Mouse (Mus musculus) ES-E14 (cell line): Measurements from ENCODE around the gene Agap2. TPM values are rescaled to one million over a fixed set of nuclear protein-coding genes. Genes with fewer than 3 reads are reported as not detected.

Source experiments
- DNase-seq: peaks from one replicate; pipeline ENCODE4 v3.0.0-alpha.2; 2013; ENCODE audit warnings: low read depth, low spot score
- H3K27ac ChIP-seq: 2 replicates; pipeline ENCODE4 v1.5.1; 2012; ENCODE audit warnings: low read depth, mild to moderate bottlenecking, low read length, moderate library complexity, mixed read lengths; ENCODE audit not compliant: poor library complexity, insufficient read depth, severe bottlenecking
- H3K36me3 ChIP-seq: 2 replicates; pipeline ENCODE4 v1.6.1; 2012; ENCODE audit warnings: mild to moderate bottlenecking, low read length, moderate library complexity, mixed read lengths; ENCODE audit not compliant: control insufficient read depth, poor library complexity, insufficient read depth, severe bottlenecking
- H3K4me1 ChIP-seq, 2 experiments: fragments of 150-350 bp in 1 of 2; sonication (generic) in 1 of 2; 2 replicates each; pipeline ENCODE4 v1.6.1; 2012; ENCODE audit warnings: low read length in 2 of 2, mild to moderate bottlenecking in 1 of 2, mixed read lengths in 1 of 2; ENCODE audit not compliant: control insufficient read depth in 2 of 2, insufficient read depth in 2 of 2, poor library complexity in 1 of 2
- H3K4me3 ChIP-seq, 2 experiments: fragments of 150-350 bp in 1 of 2; sonication (generic) in 1 of 2; 2 replicates each; pipeline ENCODE4 v1.5.1; 2012; ENCODE audit warnings: low read length in 2 of 2, low read depth in 1 of 2, mild to moderate bottlenecking in 1 of 2, mixed read lengths in 1 of 2; ENCODE audit not compliant: insufficient read depth in 1 of 2, poor library complexity in 1 of 2, severe bottlenecking in 1 of 2
- H3K9ac ChIP-seq: 2 replicates; pipeline ENCODE4 v1.6.1; 2012; ENCODE audit warnings: low read depth, mild to moderate bottlenecking, low read length, mixed read lengths; ENCODE audit not compliant: poor library complexity, insufficient read depth, severe bottlenecking
- H3K9me3 ChIP-seq: fragments of 150-350 bp; sonication (generic); 2 replicates; pipeline ENCODE4 v1.6.1; 2012; ENCODE audit warnings: low read depth, mild to moderate bottlenecking, low read length; ENCODE audit not compliant: control insufficient read depth, insufficient read depth
- CHD2 ChIP-seq: IDR thresholded peaks from 2 replicates; pipeline ENCODE4 v1.6.1; 2014; ENCODE audit warnings: mild to moderate bottlenecking, low read depth, low read length, inconsistent platforms
- HCFC1 ChIP-seq: IDR thresholded peaks from 2 replicates; pipeline ENCODE4 v1.6.1; 2012; ENCODE audit warnings: low read length, inconsistent platforms, borderline replicate concordance; ENCODE audit not compliant: insufficient read depth
- MAFK ChIP-seq: IDR thresholded peaks from 2 replicates; pipeline ENCODE4 v1.6.1; 2014; ENCODE audit warnings: mild to moderate bottlenecking, low read depth, low read length, inconsistent platforms; ENCODE audit not compliant: insufficient read depth
- ZC3H11A ChIP-seq: IDR thresholded peaks from 2 replicates; pipeline ENCODE4 v1.6.1; 2012; ENCODE audit warnings: low read depth, mild to moderate bottlenecking, inconsistent platforms, low read length, borderline replicate concordance
- ZNF384 ChIP-seq: IDR thresholded peaks from 2 replicates; pipeline ENCODE4 v1.6.1; 2012; ENCODE audit warnings: low read depth, low read length, inconsistent platforms
- in situ Hi-C, 2 experiments: fragments of 600-800 bp; cut with MboI; formaldehyde crosslinking; loops; one replicate each; pipeline ENCODE4 v1.15.1; 2025; ENCODE audit warnings: low sequenced_read_pairs in 2 of 2, inconsistent platforms in 1 of 2; ENCODE audit not compliant: unreplicated experiment in 2 of 2
- total RNA-seq: library from RNA; depleted of rRNA; stranded (reverse); fragments of 300-350 nt; gene quantifications from 2 replicates; pipeline ENCODE4 v1.2.3, GENCODE M21; 2012

Gene Agap2
- total RNA-seq, 1 experiment: 1.4 TPM

GRCm38 (mm10) chr10:127083915-127084306 is 8.8 kb downstream of the Agap2 start:
- Histone ChIP-seq H3K27ac (no peak overlapping the region), H3K4me1 (peaks cover 0 to 9% of the 10 kb centered on the region in 2 experiments; a peak in 1 of 4 replicates)
- TF ChIP-seq ZNF384 (no peak), HCFC1 (no peak), ZC3H11A (no peak), CHD2 (no peak), MAFK (no peak)

DNA sequence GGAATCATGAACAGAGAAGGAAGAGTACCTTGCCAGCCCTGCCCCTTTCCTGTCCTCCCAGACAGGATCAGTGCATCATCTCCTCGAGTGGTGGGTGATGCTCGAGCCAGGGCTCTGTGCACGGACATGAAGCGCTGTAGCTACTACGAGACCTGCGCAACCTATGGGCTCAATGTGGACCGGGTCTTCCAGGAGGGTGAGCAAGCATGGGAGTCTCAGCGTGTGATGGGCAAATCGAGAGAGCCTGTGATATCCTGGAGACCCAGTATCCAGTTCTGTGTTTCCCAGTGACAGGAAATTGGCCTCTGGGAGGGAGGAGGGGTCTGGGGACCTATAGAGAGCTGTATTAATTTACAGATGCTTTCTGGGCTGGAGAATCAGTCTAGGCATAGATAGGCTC is 10.0 kb downstream of the Agap2 start:
- H3K27ac ChIP-seq: no peak overlapping the region
- no peak for TF ChIP-seq MAFK
- no peak for TF ChIP-seq ZNF384
- no peak for TF ChIP-seq ZC3H11A
- no peak for TF ChIP-seq HCFC1
- TF ChIP-seq CHD2: no peak
- H3K36me3 ChIP-seq: no peaks in the 10 kb centered on the region
- DNase-seq: no peak
- H3K9ac ChIP-seq: no peak overlapping the region
- peaks cover 0 to 9% of the 10 kb centered on the region in 2 experiments; a peak in 1 of 4 replicates for H3K4me1 ChIP-seq
- H3K4me3 ChIP-seq: no peak overlapping the region
- H3K9me3 ChIP-seq: no peaks in the 10 kb centered on the region
- in situ Hi-C loops: no loop called here

More at GRCm38 (mm10) chr10:127083915-127084306, 8.8 kb downstream of the Agap2 start:
- in situ Hi-C loops: no loop called here
- no peak overlapping the region for H3K9ac ChIP-seq
- H3K4me3 ChIP-seq: no peak overlapping the region
- DNase-seq: no peak
- H3K9me3 ChIP-seq: no peaks in the 10 kb centered on the region
- H3K36me3 ChIP-seq: no peaks in the 10 kb centered on the region

GRCm38 (mm10) chr10:127085633-127086032 is 10.5 kb downstream of the Agap2 start:
- peaks cover 0 to 7% of the 10 kb centered on the region in 2 experiments; a peak in 1 of 4 replicates for H3K4me1 ChIP-seq
- no peak for DNase-seq
- in situ Hi-C loops: no loop called here
- H3K4me3 ChIP-seq: no peak overlapping the region
- H3K9ac ChIP-seq: no peak overlapping the region
- H3K27ac ChIP-seq: no peak overlapping the region
- TF ChIP-seq CHD2 (no peak), MAFK (no peak), ZC3H11A (no peak), HCFC1 (no peak), ZNF384 (no peak)
- H3K36me3 ChIP-seq: no peaks in the 10 kb centered on the region
- no peaks in the 10 kb centered on the region for H3K9me3 ChIP-seq

GRCm38 (mm10) chr10:127090560-127091411 is 15.7 kb downstream of the Agap2 start:
- in situ Hi-C loops: no loop called here
- H3K27ac ChIP-seq: no peak overlapping the region
- H3K9ac ChIP-seq: no peak overlapping the region
- peaks cover 0 to 13% of the 10 kb centered on the region in 2 experiments; a peak in 2 of 4 replicates for H3K4me1 ChIP-seq
- H3K36me3 ChIP-seq: no peaks in the 10 kb centered on the region
- no peaks in the 10 kb centered on the region for H3K9me3 ChIP-seq
- DNase-seq: no peak
- peak overlapping the region; percentile 32 to 55; a peak in 2 of 4 replicates for H3K4me3 ChIP-seq
- TF ChIP-seq HCFC1 (no peak), ZNF384 (no peak), ZC3H11A (no peak)
